Mouse (Mus musculus) layer of hippocampus, adult 8-10 months (tissue): Measurements from ENCODE around the gene Sephs2. TPM values are rescaled to one million over a fixed set of nuclear protein-coding genes. Genes with fewer than 3 reads are reported as not detected.

ENCODE experiments used
- DNase-seq, 2 experiments: peaks; one replicate each; pipeline ENCODE4 v3.0.0; 2022; ENCODE audit warnings: low spot score in 2 of 2
- total RNA-seq, 4 experiments: library from RNA; stranded (reverse); gene quantifications; 2 replicates each; pipeline ENCODE4 v1.2.4; 2022

Gene Sephs2
- total RNA-seq = 10 to 100 TPM; 36.9 to 43.1 (median 40.0) TPM

GRCm38 (mm10) chr7:127273925-127274789, at the start of gene Sephs2:
Gene Sephs2 (minus strand): TSS chr7:127274055.
- peak; percentile 91 to 98 for DNase-seq

- no peak for DNase-seq
Observed at GRCm38 (mm10) chr7:127322085-127322484, 48.2 kb upstream of the Sephs2 start.

GRCm38 (mm10) chr7:127321106-127321505, 47.3 kb upstream of the Sephs2 start:
- no peak for DNase-seq

- no peak for DNase-seq
Observed at GRCm38 (mm10) chr7:127313912-127314311, 40.1 kb upstream of the Sephs2 start.

GRCm38 (mm10) chr7:127309951-127310350, 36.1 kb upstream of the Sephs2 start:
- DNase-seq = no peak

GRCm38 (mm10) chr7:127308887-127309286, 35.0 kb upstream of the Sephs2 start:
- peak; percentile 32 to 44 for DNase-seq

- DNase-seq = no peak
Observed at GRCm38 (mm10) chr7:127308431-127308830, 34.6 kb upstream of the Sephs2 start.

GRCm38 (mm10) chr7:127297586-127298193, 23.8 kb upstream of the Sephs2 start:
- DNase-seq = no peak

GRCm38 (mm10) chr7:127296786-127297555, 23.1 kb upstream of the Sephs2 start:
- DNase-seq = no peak

GRCm38 (mm10) chr7:127296098-127296497, 22.2 kb upstream of the Sephs2 start, which contains the start of gene Itgal:
Gene Itgal (plus strand): TSS chr7:127296260.
- DNase-seq = no peak

GRCm38 (mm10) chr7:127290142-127290541, 16.3 kb upstream of the Sephs2 start:
- no peak for DNase-seq

- no peak for DNase-seq
Observed at GRCm38 (mm10) chr7:127289306-127289705, 15.5 kb upstream of the Sephs2 start.

GRCm38 (mm10) chr7:127287940-127288339, 14.1 kb upstream of the Sephs2 start:
- no peak for DNase-seq

GRCm38 (mm10) chr7:127285154-127285553, 11.3 kb upstream of the Sephs2 start:
- DNase-seq = no peak

GRCm38 (mm10) chr7:127282190-127282589, 8.3 kb upstream of the Sephs2 start:
- DNase-seq = no peak

- no peak for DNase-seq
Observed at GRCm38 (mm10) chr7:127281114-127281513, 7.3 kb upstream of the Sephs2 start.

GRCm38 (mm10) chr7:127280092-127280491, 6.2 kb upstream of the Sephs2 start:
- DNase-seq = no peak

GRCm38 (mm10) chr7:127278311-127278710, 4.5 kb upstream of the Sephs2 start:
- no peak for DNase-seq

- DNase-seq = no peak
Observed at GRCm38 (mm10) chr7:127276519-127276961, 2.7 kb upstream of the Sephs2 start.

- DNase-seq = no peak
Observed at GRCm38 (mm10) chr7:127273118-127273923, 534 bp downstream of the Sephs2 start.

- no peak for DNase-seq
Observed at GRCm38 (mm10) chr7:127272566-127272965, 1.3 kb downstream of the Sephs2 start.
